Mouse (Mus musculus): ENCODE measurements around the gene Tmem132b. TPM values are rescaled to one million over a fixed set of nuclear protein-coding genes. Genes with fewer than 3 reads are reported as not detected.

Tmem132b gene
- total RNA-seq, 2 experiments from 2014 or later, result 136 to 152 TPM

DNA sequence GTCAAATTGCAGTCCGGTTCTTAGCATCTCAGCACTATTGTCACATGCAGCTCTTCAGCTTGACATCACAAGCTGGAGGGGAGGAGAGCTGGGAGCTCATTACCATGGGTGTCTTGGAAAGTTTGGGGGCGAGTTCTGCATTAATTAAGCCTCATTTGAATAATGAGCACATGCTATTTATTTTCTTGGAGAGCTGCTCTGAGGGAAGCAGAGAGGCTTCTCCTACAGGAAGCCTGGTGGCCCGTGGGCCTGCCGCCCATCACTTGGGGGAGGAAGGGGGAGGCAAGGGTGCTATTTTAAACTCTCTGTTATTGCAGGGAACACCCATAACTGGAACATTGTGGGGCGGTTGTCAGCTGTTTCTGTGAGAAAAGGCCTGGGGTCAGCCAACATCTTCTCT, 273.8 kb downstream of the Tmem132b start:
- intact Hi-C loops (cut with DNase I), result loop anchor here (10.0 kb wide), 1 partner anchor 191 kb away; no protein-coding TSS in a partner anchor
- peak; percentile 75 to 83 for DNase-seq (ENCODE audit: low spot score in 2 of 2)

DNA sequence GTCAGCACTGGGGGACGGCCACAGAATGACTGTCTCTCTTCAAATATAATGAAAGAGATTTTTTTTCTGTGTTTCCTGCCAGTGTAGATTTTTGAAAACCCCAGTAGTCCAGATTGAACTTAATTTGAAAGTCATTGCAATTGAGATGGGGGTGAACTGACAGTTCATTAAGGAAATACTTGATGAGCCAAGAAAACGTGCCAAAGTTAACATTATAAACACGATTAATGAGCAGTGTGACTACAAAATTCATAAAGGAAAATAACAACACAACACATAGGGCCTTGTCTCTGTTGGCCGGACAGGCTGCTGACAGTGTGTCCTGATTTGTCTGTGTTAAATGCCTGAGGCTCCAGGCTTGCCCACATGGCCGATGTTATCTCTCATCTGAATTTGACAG, 276.3 kb downstream of the Tmem132b start:
- intact Hi-C loops (cut with DNase I), result loop anchor here (10.0 kb wide), 1 partner anchor 193 kb away; no protein-coding TSS in a partner anchor
- DNase-seq (ENCODE audit: low spot score in 2 of 2), result no peak

DNA sequence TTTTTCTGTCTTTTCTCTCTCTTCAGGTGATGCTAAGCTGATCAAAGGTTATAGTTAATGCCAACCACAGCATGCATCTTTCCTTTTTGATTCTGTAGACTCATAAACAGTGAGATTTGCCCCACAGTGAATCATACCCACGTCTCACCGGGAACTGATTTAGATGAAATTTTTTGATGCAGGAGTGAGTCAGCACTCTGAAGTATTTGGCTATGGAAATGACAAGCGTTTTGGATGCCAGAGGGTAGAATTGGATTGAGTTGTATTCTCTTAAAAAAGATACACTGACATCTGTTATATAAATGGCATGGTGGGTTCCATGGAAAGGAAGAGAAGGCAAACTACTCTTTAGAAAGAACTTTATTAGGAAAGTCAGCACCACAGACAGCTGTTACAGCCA, 297.8 kb downstream of the Tmem132b start:
- intact Hi-C loops (cut with DNase I), result no loop called here

DNA sequence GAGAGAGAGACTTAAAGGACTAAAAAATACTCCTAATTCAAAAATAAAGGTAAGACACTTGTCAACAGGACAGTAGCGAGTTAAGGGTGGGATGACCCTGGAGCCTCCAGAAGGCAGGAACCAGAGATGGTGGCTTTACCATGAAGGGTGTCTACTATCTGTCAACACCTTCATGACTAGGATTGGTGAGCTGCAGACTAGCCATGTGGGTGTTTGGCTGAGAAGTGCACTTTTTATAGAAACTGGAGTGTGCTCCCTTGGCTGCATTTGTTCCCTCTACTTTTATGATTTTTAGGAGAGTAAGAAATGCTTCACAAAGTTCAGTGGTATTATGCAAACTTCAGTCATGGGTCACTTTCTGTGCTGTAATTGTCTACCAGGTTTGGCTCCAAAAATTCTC, 304.3 kb downstream of the Tmem132b start:
- peak in 1 of 2 experiments; percentile 14 for DNase-seq (ENCODE audit: low spot score in 2 of 2)
- intact Hi-C loops (cut with DNase I), result loop anchor here (5.0 kb wide), 1 partner anchor 51 kb away; no protein-coding TSS in a partner anchor

More for the DNA sequence above, 297.8 kb downstream of the Tmem132b start:
- DNase-seq (ENCODE audit: low spot score in 2 of 2), result peak; percentile 41 to 70

DNA sequence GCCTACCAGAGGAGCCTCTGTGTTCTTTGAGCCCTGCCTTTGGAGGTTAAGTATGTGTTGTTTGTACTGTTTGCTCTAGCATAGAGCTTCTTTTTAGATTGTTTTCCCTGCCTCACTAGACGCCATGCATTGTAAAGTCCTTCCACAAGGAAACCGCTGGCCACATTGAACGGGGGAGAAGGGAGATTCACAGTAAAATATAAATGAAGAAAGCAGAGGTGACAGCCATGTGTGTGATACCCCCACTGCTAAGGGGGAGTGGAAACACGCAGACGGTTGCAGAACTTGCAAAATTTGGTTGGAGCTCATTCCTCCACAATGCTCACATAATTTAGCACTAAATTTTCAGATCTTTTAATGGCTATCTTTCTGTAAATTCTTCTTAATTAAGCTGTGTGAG, 305.2 kb downstream of the Tmem132b start:
- intact Hi-C loops (cut with DNase I), result loop anchor here (5.0 kb wide), 1 partner anchor 51 kb away; no protein-coding TSS in a partner anchor

More for the DNA sequence above, 305.2 kb downstream of the Tmem132b start:
- DNase-seq (ENCODE audit: low spot score in 2 of 2), result no peak

Other genes with a start within 250 kb of the Tmem132b start
- gene Scarb1, start 190.7 kb upstream of the Tmem132b start, total RNA-seq (2021), result 10 to 100 TPM; 36.9 to 41.1 TPM
- gene Gm10382, start 142.5 kb upstream of the Tmem132b start, total RNA-seq (2021), result under 1 TPM in 1 of 2 experiments, not detected in 1; 0.37 TPM
- gene Ubc, start 141.6 kb upstream of the Tmem132b start, total RNA-seq (2021), result 100 to 1,000 TPM; 752 to 821 TPM
- 10 to 100 TPM; 10.1 to 10.9 TPM for gene Dhx37, start 97.7 kb upstream of the Tmem132b start, total RNA-seq (2021)
- gene Bri3bp, start 90.2 kb upstream of the Tmem132b start, total RNA-seq (2021), result 10 to 100 TPM; 81.0 to 85.6 TPM
- 10 to 100 TPM; 62.2 to 68.4 TPM for gene Aacs, start 56.0 kb upstream of the Tmem132b start, total RNA-seq (2021)